Mouse (Mus musculus) liver, adult 2 months (tissue): ENCODE results near the gene Wipf3. TPM values are rescaled to one million over a fixed set of nuclear protein-coding genes. Genes with fewer than 3 reads are reported as not detected.

Experiments used
- DNase-seq: peaks from one replicate; pipeline ENCODE4 v3.0.0-alpha.2; 2011; ENCODE audit warnings: low read depth, low spot score; ENCODE audit errors: extremely low read depth
- H3K27ac ChIP-seq: fragments of 200-500 bp; replicated peaks from 2 replicates; pipeline ENCODE4 v1.5.1; 2012; ENCODE audit warnings: low read depth, mild to moderate bottlenecking, control low read depth, inconsistent platforms, low read length; ENCODE audit not compliant: insufficient read depth
- H3K27me3 ChIP-seq: fragments of 200-500 bp; 2 replicates; pipeline ENCODE4 v1.6.1; 2012; ENCODE audit warnings: mild to moderate bottlenecking, moderate library complexity, low read length, inconsistent platforms; ENCODE audit not compliant: control insufficient read depth, insufficient read depth
- H3K36me3 ChIP-seq: fragments of 200-500 bp; 2 replicates; pipeline ENCODE4 v1.6.1; 2012; ENCODE audit warnings: low read length, inconsistent platforms; ENCODE audit not compliant: control insufficient read depth, insufficient read depth
- H3K4me1 ChIP-seq: fragments of 200-500 bp; 2 replicates; pipeline ENCODE4 v1.6.1; 2011; ENCODE audit warnings: low read length; ENCODE audit not compliant: control insufficient read depth, insufficient read depth
- H3K4me3 ChIP-seq: fragments of 200-500 bp; 2 replicates; pipeline ENCODE4 v1.5.1; 2011; ENCODE audit warnings: low read depth, mild to moderate bottlenecking, control low read depth, low read length, moderate library complexity; ENCODE audit not compliant: insufficient read depth
- H3K79me2 ChIP-seq: fragments of 200-500 bp; 2 replicates; pipeline ENCODE4 v1.6.1; 2012; ENCODE audit warnings: inconsistent platforms, mild to moderate bottlenecking, low read length, moderate library complexity; ENCODE audit not compliant: control insufficient read depth, insufficient read depth
- H3K9ac ChIP-seq: fragments of 200-500 bp; 2 replicates; pipeline ENCODE4 v1.6.1; 2012; ENCODE audit warnings: low read depth, mild to moderate bottlenecking, control low read depth, inconsistent platforms, low read length
- CTCF ChIP-seq: fragments of 200-500 bp; IDR thresholded peaks from 2 replicates; pipeline ENCODE4 v1.5.1; 2011; ENCODE audit warnings: low read depth, low read length, control low read depth
- POLR2A ChIP-seq: fragments of 200-500 bp; IDR thresholded peaks from 2 replicates; pipeline ENCODE4 v1.6.1; 2011; ENCODE audit warnings: low read length, control low read depth; ENCODE audit not compliant: insufficient read depth; ENCODE audit errors: extremely low read depth
- WGBS: fragments of 180-500 bp; shearing (Covaris S2); methylation state at CpG from one replicate; pipeline ENCODE4 v1.1.7; 2018; 5-methylcytosine and 5-hydroxymethylcytosine counted together
- polyA plus RNA-seq: library from polyadenylated mRNA; depleted of rRNA; stranded (reverse); fragments of >200 nt; gene quantifications from 2 replicates; pipeline ENCODE4 v1.2.3, GENCODE M21; 2012; rRNA removed
- total RNA-seq: library from RNA; depleted of rRNA; stranded (reverse); fragments of >200 nt; gene quantifications from 2 replicates; pipeline ENCODE4 v1.2.3, GENCODE M21; 2014; rRNA removed

Wipf3 gene
- total RNA-seq (6.0 and 6.4 TPM in 2 replicates), polyA plus RNA-seq (2.0 and 2.3 TPM in 2 replicates)

DNA sequence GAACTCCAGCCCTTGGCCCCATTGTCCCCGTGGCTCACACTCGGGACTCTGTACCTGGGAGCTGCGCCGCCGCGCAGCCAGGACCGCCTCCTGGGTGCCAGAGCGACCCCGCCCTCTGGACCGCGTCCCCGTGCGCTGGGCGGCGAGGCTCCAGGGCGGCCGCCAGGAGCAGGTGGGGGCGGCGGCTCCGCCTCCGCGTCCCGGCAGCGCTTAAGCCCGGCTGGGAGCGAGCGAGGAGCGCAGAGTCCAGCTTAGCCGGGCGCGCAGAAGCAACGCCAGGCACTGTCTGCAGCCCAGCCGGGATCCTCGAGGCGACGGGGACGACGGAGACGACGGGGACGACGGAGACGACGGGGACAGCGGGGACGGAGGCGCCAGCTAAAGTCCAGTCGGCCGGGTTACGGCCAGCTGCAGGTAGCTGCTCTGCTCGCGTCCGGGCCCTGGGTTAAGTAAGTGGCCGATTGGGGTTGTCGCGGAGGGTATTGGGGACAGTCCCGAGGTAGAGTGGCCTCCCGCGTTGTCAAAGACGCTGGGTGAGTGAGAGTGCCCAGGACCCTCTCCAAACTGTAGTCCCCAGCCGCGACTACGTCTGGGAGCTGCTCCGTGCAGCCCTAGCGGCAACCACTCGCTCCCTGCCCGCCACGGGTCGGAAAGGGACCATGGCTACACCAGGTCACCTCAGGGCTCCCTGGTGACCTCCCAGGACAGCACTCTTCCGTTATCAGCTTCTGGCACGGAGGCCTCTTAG lies at the start of gene Wipf3:
Gene Wipf3 (plus strand): TSS at position 157 of the 748 bp plus-strand sequence.
- peak within 1 kb of the TSS; percentile 90 for H3K9ac ChIP-seq
- TF ChIP-seq CTCF (no peak), POLR2A (peak; percentile 89)
- DNase-seq = peak; percentile 74
- whole genome bisulfite sequencing = under 1% methylated on average over 68 of the region's 71 CpGs
- H3K79me2 ChIP-seq = peaks cover 3% of the 10 kb centered on the region; the same call in 1 of the 2 replicates
- H3K36me3 ChIP-seq = no peaks in the 10 kb centered on the region
- no peaks in the 10 kb centered on the region for H3K27me3 ChIP-seq
- H3K4me3 ChIP-seq = peak within 1 kb of the TSS; percentile 83
- peaks cover 17% of the 10 kb centered on the region for H3K4me1 ChIP-seq
- peak within 1 kb of the TSS; percentile 87 for H3K27ac ChIP-seq

DNA sequence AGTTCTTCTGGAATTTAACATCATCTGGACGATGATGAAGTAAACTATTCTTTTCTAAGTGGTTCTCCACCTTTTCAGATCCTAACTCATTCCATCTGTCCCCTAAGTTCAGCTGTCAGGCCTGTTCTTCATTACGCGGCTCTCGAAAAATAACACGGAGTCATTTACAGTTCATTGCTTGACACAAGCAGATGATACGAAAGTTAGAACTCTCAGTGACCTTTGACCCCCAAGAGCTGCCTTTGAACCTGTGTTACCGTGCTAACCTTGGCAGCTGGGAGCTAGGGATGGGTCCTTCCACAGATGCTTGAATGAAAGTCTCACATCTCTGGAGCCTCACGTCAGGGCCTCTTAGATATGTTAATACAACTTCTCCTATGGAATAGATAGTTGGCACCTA lies 46.8 kb upstream of the Wipf3 start:
- Histone ChIP-seq H3K36me3 (no peaks in the 10 kb centered on the region), H3K4me3 (no peak overlapping the region), H3K27ac (no peak overlapping the region), H3K27me3 (0 out of 2 replicates have a peak, but pooled peaks cover 2% of the 10 kb centered on the region), H3K4me1 (no peaks in the 10 kb centered on the region), H3K9ac (no peak overlapping the region), H3K79me2 (no peaks in the 10 kb centered on the region)
- peak; percentile 23 for DNase-seq
- WGBS = 64% methylated on average over 8 of the region's 8 CpGs
- no peak for TF ChIP-seq CTCF
- no peak for TF ChIP-seq POLR2A

- H3K36me3 ChIP-seq = no peaks in the 10 kb centered on the region
- H3K4me3 ChIP-seq = no peak overlapping the region
- H3K27me3 ChIP-seq = 0 out of 2 replicates have a peak, but pooled peaks cover 2% of the 10 kb centered on the region
- DNase-seq = no peak
- H3K27ac ChIP-seq = no peak overlapping the region
- H3K79me2 ChIP-seq = no peaks in the 10 kb centered on the region
- 82% methylated on average over 12 of the region's 12 CpGs for WGBS
- TF ChIP-seq CTCF = no peak
- H3K4me1 ChIP-seq = peaks cover 2% of the 10 kb centered on the region; the same call in 1 of the 2 replicates
- H3K9ac ChIP-seq = no peak overlapping the region
Observed at GRCm38 (mm10) chr6:54383893-54384524, 45.4 kb upstream of the Wipf3 start.

- H3K79me2 ChIP-seq = no peaks in the 10 kb centered on the region
- no peak overlapping the region for H3K4me3 ChIP-seq
- 97% methylated on average over 1 of the region's 1 CpGs for WGBS
- no peak overlapping the region for H3K9ac ChIP-seq
- H3K4me1 ChIP-seq = peaks cover 2% of the 10 kb centered on the region; the same call in 1 of the 2 replicates
- DNase-seq = peak; percentile 17
- no peak overlapping the region for H3K27ac ChIP-seq
- no peaks in the 10 kb centered on the region for H3K27me3 ChIP-seq
- no peaks in the 10 kb centered on the region for H3K36me3 ChIP-seq
- TF ChIP-seq CTCF = no peak
- TF ChIP-seq POLR2A = no peak
Observed at GRCm38 (mm10) chr6:54384777-54385176, 44.6 kb upstream of the Wipf3 start.

GRCm38 (mm10) chr6:54386429-54386828 lies 43.0 kb upstream of the Wipf3 start:
- 93% methylated on average over 4 of the region's 4 CpGs for WGBS
- no peaks in the 10 kb centered on the region for H3K79me2 ChIP-seq
- TF ChIP-seq POLR2A = no peak
- no peak for TF ChIP-seq CTCF
- H3K27me3 ChIP-seq = no peaks in the 10 kb centered on the region
- DNase-seq = no peak
- H3K4me1 ChIP-seq = peaks cover 2% of the 10 kb centered on the region; the same call in 1 of the 2 replicates
- H3K36me3 ChIP-seq = no peaks in the 10 kb centered on the region
- no peak overlapping the region for H3K9ac ChIP-seq
- H3K4me3 ChIP-seq = no peak overlapping the region
- no peak overlapping the region for H3K27ac ChIP-seq
